Mouse (Mus musculus) limb, embryonic 12.5 days (tissue): ENCODE measurements at regions not wholly inside any gene's neighbourhood (a gene's known extent, or its start where the extent isn't known, plus 50 kb on each side); places are given as distances from the start of the nearest gene placed in this dataset.
"Not testable (repeated sequence)": the region's sequence is repeated elsewhere in the genome, so short reads cannot be mapped to it uniquely, and the experiment has no call there.

Source experiments
- ATAC-seq: fragments of 200-750 bp; cut with Nextera tagmentation; 2 replicates; pipeline ENCODE4 v1.8.0; 2017; ENCODE audit warnings: low read depth, moderate TSS enrichment; ENCODE audit not compliant: insufficient number of reproducible peaks, insufficient read depth, low FRiP score, low TSS enrichment
- H3K27ac ChIP-seq: fragments of 300-500 bp; sonication (generic); 2 replicates; pipeline ENCODE4 v1.5.1; 2016; ENCODE audit warnings: mild to moderate bottlenecking, moderate library complexity
- H3K27me3 ChIP-seq: fragments of 300-500 bp; sonication (generic); 2 replicates; pipeline ENCODE4 v1.6.1; 2016; ENCODE audit warnings: mild to moderate bottlenecking, moderate library complexity
- H3K36me3 ChIP-seq: fragments of 300-500 bp; sonication (generic); 2 replicates; pipeline ENCODE4 v1.6.1; 2016; ENCODE audit warnings: mild to moderate bottlenecking, moderate library complexity
- H3K4me1 ChIP-seq: fragments of 300-500 bp; sonication (generic); replicated peaks from 2 replicates; pipeline ENCODE4 v1.6.1; 2016
- H3K4me2 ChIP-seq: fragments of 300-500 bp; sonication (generic); 2 replicates; pipeline ENCODE4 v1.6.1; 2016; ENCODE audit warnings: mild to moderate bottlenecking, moderate library complexity
- H3K4me3 ChIP-seq: fragments of 300-500 bp; sonication (generic); replicated peaks from 2 replicates; pipeline ENCODE4 v1.5.1; 2016; ENCODE audit warnings: mild to moderate bottlenecking
- H3K9ac ChIP-seq: fragments of 300-500 bp; sonication (generic); replicated peaks from 2 replicates; pipeline ENCODE4 v1.6.1; 2016; ENCODE audit warnings: mild to moderate bottlenecking, moderate library complexity
- H3K9me3 ChIP-seq: fragments of 300-500 bp; sonication (generic); 2 replicates; pipeline ENCODE4 v1.6.1; 2016; ENCODE audit warnings: mild to moderate bottlenecking, moderate library complexity
- WGBS: fragments of 180-500 bp; shearing (Covaris S2); methylation state at CpG from one replicate; pipeline ENCODE4 v1.1.7; 2016; 5-methylcytosine and 5-hydroxymethylcytosine counted together

DNA sequence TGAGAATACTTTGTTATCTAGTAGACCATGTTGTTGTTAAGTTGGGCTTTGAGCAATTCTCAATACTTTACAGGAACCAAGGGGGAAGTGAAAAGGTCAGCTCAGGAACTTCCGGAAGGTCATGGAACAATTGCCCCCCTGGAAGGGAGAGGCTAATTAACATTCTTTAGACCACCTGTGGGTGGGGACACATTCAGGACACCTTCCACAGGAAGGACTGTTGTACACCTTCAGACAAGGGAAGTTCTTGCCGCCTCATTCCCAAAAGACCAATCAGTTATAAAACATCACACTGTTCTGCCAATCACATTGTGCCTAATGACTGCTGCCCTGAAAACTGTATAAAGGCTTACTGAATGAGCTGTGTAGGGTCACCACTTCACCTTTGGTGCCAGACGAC, 701.2 kb downstream of the Trib2 start:
- Histone ChIP-seq H3K4me1 (no peaks in the 10 kb centered on the region), H3K9ac (no peak overlapping the region), H3K27ac (no peak overlapping the region), H3K9me3 (0 out of 2 replicates have a peak, but pooled peaks cover 3% of the 10 kb centered on the region), H3K4me2 (no peak overlapping the region), H3K36me3 (no peaks in the 10 kb centered on the region), H3K27me3 (no peaks in the 10 kb centered on the region), H3K4me3 (no peak overlapping the region)
- WGBS, result 86% methylated on average over 3 of the region's 3 CpGs
- no peak for ATAC-seq

- Histone ChIP-seq H3K36me3 (no peaks in the 10 kb centered on the region), H3K4me1 (no peaks in the 10 kb centered on the region), H3K9me3 (0 out of 2 replicates have a peak, but pooled peaks cover 3% of the 10 kb centered on the region), H3K4me2 (no peak overlapping the region), H3K4me3 (no peak overlapping the region), H3K27me3 (no peaks in the 10 kb centered on the region), H3K9ac (no peak overlapping the region), H3K27ac (no peak overlapping the region)
- 88% methylated on average over 14 of the region's 14 CpGs for WGBS
- no peak for ATAC-seq
These were observed 701.9 kb downstream of the Trib2 start for GRCm38 (mm10) chr12:15114793-15115192.

- WGBS, result 78% methylated on average over 2 of the region's 2 CpGs
- no peaks in the 10 kb centered on the region for H3K27me3 ChIP-seq
These were observed 705.7 kb downstream of the Trib2 start for GRCm38 (mm10) chr12:15111049-15111448.

DNA sequence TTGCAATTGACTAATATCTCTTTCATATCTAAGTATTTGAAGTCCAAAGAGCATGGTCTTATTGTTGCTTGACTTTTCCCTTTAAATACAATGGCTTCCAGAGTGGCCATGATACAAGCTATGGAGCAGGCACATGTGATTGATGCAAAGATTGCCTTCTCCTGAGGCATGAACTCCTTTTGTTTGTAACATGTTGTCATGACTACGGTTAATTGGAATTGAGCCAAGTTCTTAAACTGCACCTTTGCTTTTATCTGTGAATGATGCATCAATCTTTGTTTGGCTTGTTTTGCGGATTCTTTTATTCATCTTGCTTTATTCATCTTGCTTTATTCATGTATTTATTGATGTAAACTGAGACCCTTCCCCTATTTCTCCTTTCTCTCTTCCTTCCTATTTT, 711.8 kb downstream of the Trib2 start:
- Histone ChIP-seq H3K27me3 (no peaks in the 10 kb centered on the region), H3K9ac (no peak overlapping the region), H3K36me3 (no peaks in the 10 kb centered on the region), H3K4me3 (no peak overlapping the region), H3K9me3 (no peaks in the 10 kb centered on the region), H3K4me2 (no peak overlapping the region), H3K27ac (no peak overlapping the region), H3K4me1 (no peaks in the 10 kb centered on the region)
- 92% methylated on average over 2 of the region's 2 CpGs for WGBS
- no peak for ATAC-seq

More at GRCm38 (mm10) chr12:15111049-15111448, 705.7 kb downstream of the Trib2 start:
- Histone ChIP-seq H3K4me1 (no peaks in the 10 kb centered on the region), H3K4me3 (no peak overlapping the region), H3K9me3 (0 out of 2 replicates have a peak, but pooled peaks cover 3% of the 10 kb centered on the region), H3K36me3 (no peaks in the 10 kb centered on the region), H3K9ac (no peak overlapping the region), H3K27ac (no peak overlapping the region), H3K4me2 (no peak overlapping the region)
- ATAC-seq, result no peak

DNA sequence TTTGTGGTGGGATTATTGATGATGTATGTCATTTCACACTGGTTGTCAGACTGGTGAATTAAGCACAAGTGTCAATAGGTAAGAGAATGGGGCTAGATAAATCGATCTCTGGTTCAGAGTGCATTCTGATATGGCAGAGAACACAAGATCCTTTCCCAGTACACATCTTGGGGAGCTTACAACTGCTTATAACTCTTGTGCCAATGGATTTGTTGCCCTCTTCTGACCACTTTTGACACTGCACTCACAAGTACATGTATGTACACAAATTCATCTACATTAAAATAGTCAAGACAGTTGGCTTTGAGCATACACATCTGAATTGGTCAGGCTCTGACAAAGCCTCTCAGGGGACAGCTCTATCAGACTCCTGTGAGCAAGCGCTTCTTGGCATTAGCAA, 738.1 kb downstream of the Trib2 start:
- no peak for ATAC-seq
- H3K4me3 ChIP-seq, result no peak overlapping the region
- H3K27me3 ChIP-seq, result no peaks in the 10 kb centered on the region
- WGBS, result 67% methylated on average over 2 of the region's 2 CpGs
- no peaks in the 10 kb centered on the region for H3K36me3 ChIP-seq
- H3K9ac ChIP-seq, result no peak overlapping the region
- no peaks in the 10 kb centered on the region for H3K9me3 ChIP-seq
- no peaks in the 10 kb centered on the region for H3K4me1 ChIP-seq
- H3K27ac ChIP-seq, result no peak overlapping the region
- H3K4me2 ChIP-seq, result no peak overlapping the region

DNA sequence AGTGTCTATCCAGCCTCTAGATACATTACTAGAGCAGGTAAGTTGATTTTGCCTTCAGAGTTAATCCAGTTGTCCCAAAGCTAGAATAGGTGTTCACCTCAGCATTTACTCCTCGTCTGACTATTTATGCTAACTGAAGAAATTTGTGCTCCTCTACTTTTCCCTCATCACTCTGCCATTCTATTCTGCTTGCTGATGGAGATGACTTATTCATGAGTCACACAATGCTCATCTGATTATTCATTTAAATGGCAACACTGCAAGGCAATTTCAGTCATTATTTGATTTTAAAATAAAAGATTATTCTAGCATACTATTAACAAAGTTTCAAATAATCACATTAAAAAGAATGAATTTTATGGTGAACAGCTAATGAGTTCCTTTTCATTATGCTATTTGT, 752.4 kb downstream of the Trib2 start:
- no peak overlapping the region for H3K27ac ChIP-seq
- no peak overlapping the region for H3K9ac ChIP-seq
- H3K36me3 ChIP-seq, result no peaks in the 10 kb centered on the region
- no peak for ATAC-seq
- H3K9me3 ChIP-seq, result no peaks in the 10 kb centered on the region
- H3K4me3 ChIP-seq, result no peak overlapping the region
- H3K4me1 ChIP-seq, result no peaks in the 10 kb centered on the region
- 89% methylated on average over 1 of the region's 1 CpGs for WGBS
- H3K27me3 ChIP-seq, result no peaks in the 10 kb centered on the region
- no peak overlapping the region for H3K4me2 ChIP-seq

- no peaks in the 10 kb centered on the region for H3K36me3 ChIP-seq
- no peak for ATAC-seq
- 89% methylated on average over 5 of the region's 5 CpGs for WGBS
These were observed 765.3 kb downstream of the Trib2 start for GRCm38 (mm10) chr12:15051387-15051786.

GRCm38 (mm10) chr12:15043264-15043663, 773.5 kb downstream of the Trib2 start:
- no peak for ATAC-seq
- no peak overlapping the region for H3K4me3 ChIP-seq
- H3K27me3 ChIP-seq, result no peaks in the 10 kb centered on the region
- H3K9me3 ChIP-seq, result no peaks in the 10 kb centered on the region
- H3K4me2 ChIP-seq, result no peak overlapping the region
- H3K4me1 ChIP-seq, result no peaks in the 10 kb centered on the region
- no peaks in the 10 kb centered on the region for H3K36me3 ChIP-seq
- 86% methylated on average over 2 of the region's 2 CpGs for WGBS
- H3K9ac ChIP-seq, result no peak overlapping the region
- H3K27ac ChIP-seq, result no peak overlapping the region

More at GRCm38 (mm10) chr12:15051387-15051786, 765.3 kb downstream of the Trib2 start:
- Histone ChIP-seq H3K4me1 (no peaks in the 10 kb centered on the region), H3K27ac (no peak overlapping the region), H3K27me3 (no peaks in the 10 kb centered on the region), H3K4me3 (no peak overlapping the region), H3K9ac (no peak overlapping the region), H3K4me2 (no peak overlapping the region), H3K9me3 (no peaks in the 10 kb centered on the region)

GRCm38 (mm10) chr12:15011091-15011490, 805.6 kb downstream of the Trib2 start:
- no peak overlapping the region for H3K4me2 ChIP-seq

DNA sequence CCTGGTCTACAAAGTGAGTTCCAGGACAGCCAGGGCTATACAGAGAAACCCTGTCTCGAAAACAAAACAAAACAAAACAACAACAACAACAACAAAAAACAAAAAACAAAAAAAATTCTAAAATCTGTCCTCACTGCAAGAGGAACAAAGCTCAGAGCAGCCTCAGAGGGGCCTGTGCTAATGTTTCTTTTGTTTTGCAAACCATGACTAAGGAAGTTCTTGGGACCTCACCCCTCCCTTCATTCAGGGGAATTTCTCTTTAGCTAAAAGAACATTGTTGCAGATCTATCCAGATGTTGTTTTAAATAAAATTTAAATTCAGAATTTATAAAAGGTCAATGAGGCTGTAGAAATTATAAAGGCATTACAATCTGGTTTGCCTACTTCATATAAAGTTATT, 814.3 kb downstream of the Trib2 start:
- not testable (repeated sequence) for H3K27me3 ChIP-seq, ATAC-seq, H3K4me2 ChIP-seq, H3K9ac ChIP-seq, H3K9me3 ChIP-seq, H3K27ac ChIP-seq, H3K36me3 ChIP-seq, H3K4me3 ChIP-seq, H3K4me1 ChIP-seq
- 72% methylated on average over 1 of the region's 1 CpGs for WGBS

More at GRCm38 (mm10) chr12:15011091-15011490, 805.6 kb downstream of the Trib2 start:
- no peak overlapping the region for H3K27ac ChIP-seq
- H3K27me3 ChIP-seq, result no peaks in the 10 kb centered on the region
- no peaks in the 10 kb centered on the region for H3K9me3 ChIP-seq
- no peak overlapping the region for H3K9ac ChIP-seq
- H3K36me3 ChIP-seq, result no peaks in the 10 kb centered on the region
- ATAC-seq, result no peak
- H3K4me1 ChIP-seq, result no peaks in the 10 kb centered on the region
- H3K4me3 ChIP-seq, result no peak overlapping the region
